Mouse (Mus musculus): ENCODE data around the gene Tcf12.

The Tcf12 gene

DNA sequence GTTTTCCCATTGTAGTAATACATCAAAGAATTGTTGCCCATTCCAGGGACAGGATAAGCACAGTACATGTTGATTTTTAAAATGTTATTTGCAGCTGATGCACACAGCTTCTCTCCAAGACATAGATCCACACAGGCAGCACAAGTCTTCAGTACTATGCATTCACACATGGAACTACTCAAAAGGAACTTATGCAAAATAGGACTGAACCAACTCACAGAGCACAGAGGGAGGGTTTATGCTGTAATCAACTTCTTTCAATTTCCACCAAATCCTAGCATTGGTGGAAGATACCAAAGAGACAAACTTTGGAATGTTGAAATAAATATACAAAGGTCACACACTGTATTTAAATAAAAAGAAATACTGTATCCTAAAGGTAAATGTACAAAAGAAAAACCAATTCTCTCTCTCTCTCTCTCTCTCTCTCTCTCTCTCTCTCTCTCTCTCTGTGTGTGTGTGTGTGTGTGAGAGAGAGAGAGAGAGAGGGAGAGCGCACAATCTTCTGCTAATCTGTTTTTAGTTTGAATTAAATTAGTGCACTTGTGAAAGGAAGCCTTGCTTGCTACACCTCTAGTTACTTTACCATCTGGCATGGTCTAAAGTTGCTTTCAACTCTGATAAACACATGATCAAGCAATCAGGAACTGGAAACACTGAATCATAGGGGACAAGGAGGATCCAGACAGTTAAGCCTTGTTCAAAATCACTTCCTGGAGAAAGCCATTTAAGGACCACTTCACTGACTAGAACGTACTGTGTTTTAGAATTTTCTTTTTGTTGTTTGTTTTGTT is 215.5 kb downstream of the Tcf12 start:
- DNase-seq, result no peak

DNA sequence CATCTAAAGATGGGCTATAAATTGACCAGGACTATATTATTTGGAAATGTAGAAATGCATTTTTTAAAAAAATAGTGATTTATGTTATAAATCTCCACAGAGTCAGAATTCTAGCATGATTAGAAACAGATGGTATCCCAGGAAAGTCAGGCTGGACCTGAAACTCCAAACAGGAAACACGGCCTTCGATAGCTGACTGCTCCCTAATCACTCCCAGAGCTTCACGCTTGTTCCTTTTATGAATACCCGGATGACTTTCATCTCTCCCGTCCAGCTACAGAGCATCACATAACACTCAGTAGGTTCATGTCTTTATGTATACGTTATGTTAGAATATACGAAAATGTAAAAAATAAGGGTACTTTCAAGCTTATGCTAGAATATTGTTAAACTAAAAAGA is 216.4 kb downstream of the Tcf12 start:
- no peak for DNase-seq

DNA sequence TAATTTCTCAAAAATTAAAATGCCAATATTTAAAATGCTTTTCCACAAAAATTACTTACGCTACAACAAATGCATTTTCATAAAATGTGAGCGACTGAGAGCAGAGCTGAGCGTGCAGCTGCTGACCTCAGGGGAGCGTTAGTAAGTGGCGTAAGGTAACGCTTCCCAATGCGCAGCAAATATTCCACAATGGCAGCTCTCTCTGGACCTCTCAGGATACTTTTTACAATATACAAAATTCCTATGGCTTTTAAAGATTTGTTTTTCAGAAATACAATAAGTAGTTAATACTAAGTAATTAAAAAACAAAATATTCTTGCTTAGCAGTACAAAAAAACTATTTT is 216.8 kb downstream of the Tcf12 start:
- no peak for DNase-seq

DNA sequence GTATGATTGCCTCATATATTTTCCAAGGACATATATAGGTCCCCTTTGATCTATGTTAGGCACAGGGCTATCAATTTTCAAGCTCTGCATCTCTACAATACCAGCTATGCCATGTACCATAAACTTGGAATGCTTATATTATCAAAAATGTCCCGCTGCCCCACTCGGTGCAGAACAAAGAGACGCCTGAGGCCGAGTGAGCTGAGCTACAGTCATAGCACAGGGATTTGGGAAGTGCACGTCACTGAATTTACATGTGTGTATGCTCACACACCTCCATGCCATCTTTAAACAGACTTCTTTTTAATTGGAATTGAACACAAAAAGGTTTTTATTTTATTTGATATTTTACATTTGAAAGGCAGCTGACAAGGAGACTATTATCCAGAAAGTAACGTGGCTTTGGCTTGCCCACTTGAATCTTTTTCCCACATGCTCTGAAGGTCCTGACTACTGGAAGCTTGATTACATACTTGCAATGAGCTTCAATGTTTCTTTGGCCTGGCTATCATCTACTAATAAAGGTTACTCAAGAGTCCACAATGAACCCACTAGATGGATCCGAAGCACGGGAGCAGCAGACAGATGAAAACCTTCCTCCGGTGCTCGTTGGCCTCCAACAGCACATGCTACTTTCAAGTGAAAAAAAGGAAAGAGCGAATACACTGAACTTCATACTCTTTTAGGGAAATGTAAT is 217.3 kb downstream of the Tcf12 start:
- no peak for DNase-seq

DNA sequence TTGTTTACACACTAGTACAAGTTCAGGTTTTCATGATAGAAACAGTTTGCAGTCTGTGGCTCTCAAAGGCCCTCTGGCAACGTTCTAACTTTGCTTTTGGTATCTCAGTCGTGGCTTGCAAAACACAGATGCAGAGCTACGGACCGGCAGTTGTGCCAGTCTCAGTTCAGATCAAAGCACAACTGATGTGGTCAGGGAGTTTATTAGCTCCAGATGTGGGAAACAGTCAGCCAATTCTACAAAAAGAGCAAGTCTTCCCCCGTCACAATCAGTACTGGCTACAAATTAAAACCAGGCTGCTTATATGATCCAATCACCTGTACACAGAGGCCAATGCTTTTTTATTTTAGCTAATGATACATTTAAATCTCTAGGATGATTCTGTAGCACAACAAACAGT is 223.2 kb downstream of the Tcf12 start:
- no peak for DNase-seq

DNA sequence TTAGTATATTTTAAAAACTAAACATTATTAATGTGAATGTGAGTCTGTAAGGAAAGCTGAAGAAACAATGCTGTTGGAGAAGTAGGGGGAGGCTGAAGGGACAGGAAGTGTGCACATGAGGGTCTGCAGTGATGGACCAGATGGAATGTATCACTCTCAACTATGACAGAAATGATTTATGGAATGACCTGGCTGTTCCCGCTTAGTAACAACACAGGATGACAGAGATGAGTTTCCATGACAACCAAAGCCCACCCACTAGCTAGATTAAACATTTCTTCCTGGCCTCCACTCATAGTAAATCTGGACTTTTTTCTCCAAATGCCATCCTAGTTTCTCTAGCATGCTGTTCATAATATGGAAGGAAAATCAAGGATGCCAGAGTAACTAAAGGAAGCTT is 231.0 kb downstream of the Tcf12 start:
- DNase-seq, result no peak

DNA sequence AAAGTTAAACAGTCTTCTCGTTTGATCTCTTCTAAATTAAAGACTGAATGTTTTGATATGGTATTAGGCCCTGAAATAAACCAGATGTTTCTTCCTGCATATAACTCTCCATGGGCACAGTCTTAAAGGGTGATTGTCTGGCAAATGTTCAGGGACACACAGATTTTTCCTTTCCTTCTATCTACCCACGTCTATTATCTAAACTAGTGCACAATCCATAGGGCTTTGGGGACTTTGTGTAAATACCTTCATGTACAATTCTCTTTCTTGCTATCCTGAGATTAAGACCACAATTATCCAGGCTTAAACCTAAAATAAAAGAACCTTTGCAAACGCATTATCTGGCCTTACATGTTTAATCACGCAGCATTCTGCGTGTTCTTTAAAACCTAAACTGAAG is 231.7 kb downstream of the Tcf12 start:
- no peak for DNase-seq

DNA sequence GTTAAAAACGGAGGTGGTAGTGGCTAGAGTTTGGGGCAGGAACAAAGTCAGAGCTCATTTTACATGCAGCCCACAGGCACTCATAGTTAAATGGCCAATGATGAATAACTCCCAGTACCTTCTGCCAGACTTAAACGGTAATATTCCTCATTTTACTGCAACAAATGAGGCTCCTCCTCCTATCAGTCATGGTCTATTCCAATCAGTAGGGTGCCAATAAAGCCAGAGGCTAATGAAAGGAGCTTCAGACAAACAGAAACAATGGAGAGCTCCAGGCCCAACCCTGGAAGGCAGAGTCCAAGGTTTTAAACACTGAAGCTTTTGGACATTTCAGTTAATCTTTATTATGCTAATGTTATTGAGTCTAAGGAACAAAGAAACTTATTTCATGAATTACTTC is 232.3 kb downstream of the Tcf12 start:
- no peak for DNase-seq

DNA sequence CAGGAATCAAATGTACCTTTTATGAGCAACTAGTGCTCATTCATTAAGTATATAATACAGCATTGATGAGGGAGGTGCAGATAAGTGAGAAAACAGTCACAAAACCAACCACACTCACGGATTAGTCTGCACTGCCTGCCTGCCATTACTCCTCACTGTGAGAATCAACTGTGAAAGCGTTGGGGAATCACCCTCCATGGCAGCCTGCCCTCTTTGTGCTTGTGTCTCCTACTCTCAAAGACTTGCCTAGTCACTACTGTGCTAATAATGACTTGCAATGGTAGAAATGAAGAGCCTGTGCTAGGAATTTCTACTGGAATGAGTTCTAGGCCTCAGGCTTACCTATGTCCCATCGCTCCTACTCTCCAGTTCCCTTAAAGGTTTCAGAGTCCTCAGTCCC is 233.8 kb downstream of the Tcf12 start:
- no peak for DNase-seq

DNA sequence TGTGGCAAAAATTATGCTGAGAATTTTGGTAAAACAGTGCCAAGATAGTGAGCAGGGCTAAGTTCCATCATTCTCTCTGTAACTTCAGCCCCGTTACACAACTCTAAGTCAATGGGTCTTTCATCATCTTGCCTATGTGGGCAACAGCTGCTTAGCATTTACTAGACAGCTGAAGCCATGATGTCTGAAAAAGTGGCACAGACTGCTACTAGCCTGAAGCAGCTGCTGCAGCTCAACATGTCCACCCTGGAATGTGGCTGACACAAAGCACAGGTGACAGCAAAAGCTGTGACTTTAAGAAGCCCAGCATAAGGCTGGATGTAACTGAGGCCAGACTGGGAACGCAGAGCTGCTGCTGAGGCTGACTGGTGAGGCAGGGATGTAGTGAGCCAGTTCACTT is 236.9 kb downstream of the Tcf12 start:
- DNase-seq, result no peak

DNA sequence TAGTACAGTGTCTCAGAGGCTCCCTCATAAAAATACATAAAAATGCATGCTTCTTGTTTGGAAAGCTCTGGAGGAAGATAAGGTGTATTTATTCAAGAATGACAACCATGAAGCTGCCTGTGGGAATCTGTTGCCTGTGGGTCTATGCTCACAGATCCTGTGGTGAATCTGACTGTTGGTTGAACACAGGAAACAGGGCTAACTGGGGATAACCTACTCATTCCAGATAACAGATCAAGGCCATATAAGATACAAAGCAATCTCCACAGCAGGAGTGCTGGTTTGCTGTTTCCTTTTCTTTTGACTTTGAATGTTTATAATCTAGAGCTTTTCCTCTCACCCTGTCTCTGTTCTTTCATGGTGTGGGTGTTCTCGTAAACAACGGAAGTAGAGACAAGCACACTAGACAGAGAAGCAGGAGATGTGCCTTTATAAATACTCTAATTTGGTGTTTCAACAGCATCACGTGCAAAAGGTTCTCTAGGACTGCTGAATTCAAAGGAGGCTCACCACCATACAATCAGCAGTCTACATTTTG is 237.6 kb downstream of the Tcf12 start:
- no peak for DNase-seq

DNA sequence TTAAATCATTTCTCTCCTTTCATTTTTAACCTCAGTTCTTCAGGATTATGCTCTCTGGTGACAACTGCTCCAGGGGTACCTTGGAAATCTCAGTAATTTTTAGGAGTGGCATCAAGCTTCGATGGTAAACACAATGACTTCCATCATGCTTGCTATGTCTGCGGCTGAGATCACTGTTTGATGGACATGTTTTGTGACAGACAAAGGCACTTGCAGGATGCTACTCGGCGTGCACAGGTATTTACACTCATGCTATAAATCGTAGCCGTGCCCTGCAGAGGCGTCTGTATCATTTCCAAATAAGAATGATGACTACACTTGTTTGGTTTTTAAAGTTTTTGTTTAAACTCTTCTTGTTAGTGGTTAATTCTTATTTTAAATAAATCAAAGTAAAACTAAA is 248.3 kb downstream of the Tcf12 start:
- no peak for DNase-seq

DNA sequence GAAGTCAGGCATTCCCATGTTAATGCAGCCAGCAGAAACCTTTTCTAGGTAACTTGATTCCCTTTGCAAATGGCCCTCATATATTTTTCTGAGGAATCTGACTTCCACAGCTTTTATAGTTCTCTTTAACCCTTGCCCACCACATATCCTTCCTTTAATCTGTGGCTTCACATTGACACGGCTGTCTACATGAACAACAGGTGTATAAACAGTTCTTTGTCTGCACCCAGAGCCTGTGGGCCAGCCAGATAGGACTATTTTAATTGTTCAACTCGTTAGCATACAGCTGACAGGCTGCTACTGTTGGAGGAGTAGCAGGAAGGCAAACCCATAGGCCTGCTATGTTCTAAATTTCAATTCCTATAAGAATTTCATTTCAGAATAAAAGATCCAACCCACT is 250.0 kb downstream of the Tcf12 start:
- DNase-seq, result no peak

DNA sequence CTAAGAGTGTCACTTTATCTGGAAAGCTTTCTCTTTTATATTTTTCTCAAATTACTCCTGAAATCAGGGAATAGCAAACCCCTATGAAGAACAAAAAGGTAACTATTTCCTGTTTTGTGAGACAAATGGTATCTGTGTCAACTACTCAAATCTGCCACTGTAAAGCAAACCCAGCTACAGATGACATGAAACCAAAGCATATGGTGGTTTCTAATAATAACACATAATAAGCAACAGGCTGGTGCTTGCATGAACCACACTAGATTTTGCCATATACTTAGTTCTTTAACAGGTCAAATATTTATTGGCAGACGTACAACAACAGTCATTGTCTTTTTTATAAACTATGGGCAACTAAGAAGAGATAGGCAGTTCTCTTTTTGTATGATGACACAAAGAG is 253.7 kb downstream of the Tcf12 start:
- DNase-seq, result no peak

DNA sequence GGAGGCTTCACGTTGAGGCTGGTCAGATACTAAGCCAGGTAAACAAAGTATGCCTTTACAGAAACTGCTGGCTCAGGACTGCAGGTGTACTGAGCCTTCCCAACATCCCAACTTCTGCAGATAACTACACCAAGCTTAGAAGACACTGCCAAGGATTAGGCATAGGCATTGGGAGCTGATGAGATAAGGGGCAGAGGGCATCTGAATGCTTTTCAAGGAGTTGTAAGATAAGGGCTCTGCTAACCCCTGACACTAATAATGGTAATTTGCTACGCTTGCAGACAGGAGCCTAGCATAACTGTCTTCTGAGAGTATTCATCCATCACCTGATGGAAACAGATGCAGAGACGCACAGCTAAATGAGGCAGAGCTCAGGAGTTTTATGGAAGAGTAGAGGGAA is 257.8 kb downstream of the Tcf12 start:
- DNase-seq, result no peak

DNA sequence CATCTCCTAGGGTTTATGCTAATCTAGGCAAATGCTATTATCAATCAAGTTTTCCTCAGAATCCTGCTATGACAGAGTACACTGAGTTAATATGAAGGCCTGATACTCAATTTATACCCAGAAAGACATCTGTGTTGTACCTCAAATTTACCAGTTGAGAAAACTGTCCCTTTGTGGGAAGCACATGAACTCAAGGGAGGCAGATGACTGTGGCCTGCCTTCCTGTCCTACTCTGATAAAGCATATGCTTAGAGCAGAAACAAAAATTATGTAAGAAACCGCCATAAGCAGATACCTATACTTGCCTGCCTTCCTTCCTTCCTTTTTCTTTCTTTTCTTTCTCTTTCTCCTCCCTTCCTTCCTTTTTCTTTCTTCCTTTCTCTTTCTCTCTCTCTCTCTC is 261.4 kb downstream of the Tcf12 start:
- no peak for DNase-seq

DNA sequence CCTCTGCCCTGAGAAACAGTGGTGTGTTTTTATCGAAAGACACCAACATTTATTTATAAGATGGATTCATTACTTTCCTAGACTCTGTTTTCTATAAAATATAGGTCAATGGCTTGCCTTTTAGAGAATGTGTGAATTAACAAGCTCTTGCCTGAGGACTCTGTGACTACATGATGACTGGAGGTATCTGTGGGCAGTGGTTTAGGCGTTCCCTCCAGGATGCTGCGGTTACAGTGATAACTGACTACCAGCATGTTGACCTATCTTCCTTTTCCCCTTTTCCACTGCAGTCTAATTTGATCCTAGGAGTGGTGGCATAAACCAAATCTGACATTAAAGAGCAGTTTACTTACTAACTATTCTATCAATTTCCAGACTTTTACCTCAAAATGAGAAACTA is 263.3 kb downstream of the Tcf12 start:
- DNase-seq, result no peak

DNA sequence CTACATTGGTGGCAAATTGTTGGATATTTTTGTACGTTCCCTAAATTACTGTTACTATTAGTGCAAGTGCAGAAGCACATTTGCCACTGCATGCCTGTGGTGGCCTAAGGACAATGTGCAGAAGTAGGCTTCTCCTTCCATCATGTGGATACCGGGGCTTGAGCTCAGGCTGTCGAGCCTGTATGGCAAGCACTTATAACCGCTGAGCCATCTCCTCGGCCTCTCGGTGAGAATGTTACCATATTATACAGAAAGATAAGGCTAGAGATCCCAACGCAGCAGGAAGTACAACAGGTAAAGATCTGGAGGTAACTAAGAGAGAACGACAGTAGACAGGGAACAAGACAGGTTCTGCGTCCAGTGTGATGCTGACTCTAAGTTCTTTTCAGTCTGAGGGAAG is 263.8 kb downstream of the Tcf12 start:
- DNase-seq, result no peak

DNA sequence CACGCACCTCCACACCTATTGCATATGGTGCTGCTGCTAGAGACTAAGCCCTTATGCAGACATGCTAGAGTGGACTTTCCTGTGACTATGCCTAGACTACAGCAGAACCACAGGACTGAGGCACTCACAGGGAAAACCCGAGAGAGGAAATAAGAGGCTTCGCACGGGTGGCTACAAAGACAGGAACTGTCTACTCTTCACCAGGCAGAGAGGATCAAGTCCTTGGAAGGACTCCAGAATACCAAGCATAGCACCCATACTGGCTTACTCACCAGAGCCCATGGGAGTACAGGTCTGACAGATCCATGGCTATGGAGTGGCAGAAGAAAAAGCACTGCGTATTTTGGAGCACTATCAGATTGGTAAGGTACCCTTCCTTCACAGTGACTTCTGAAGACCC is 269.8 kb downstream of the Tcf12 start:
- no peak for DNase-seq

DNA sequence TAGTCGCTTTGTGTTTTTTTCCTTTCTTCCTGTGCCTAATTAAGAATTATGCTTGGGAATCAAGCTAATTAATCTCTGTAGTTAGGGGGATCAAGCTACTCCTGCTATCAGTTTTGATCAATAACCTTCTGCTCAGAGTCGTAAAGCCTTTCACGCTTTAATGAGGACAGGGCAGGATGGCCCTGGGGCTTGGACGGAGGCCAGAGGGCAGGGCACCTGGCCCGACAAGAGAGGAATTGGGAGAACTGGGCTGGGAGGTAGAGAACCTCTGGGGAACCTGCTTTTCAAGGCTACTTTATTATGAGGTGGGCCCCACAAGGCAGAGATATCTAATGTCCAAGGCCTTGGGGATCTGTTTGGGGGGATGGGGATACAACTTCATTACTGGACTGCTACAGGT is 274.3 kb downstream of the Tcf12 start:
- no peak for DNase-seq

DNA sequence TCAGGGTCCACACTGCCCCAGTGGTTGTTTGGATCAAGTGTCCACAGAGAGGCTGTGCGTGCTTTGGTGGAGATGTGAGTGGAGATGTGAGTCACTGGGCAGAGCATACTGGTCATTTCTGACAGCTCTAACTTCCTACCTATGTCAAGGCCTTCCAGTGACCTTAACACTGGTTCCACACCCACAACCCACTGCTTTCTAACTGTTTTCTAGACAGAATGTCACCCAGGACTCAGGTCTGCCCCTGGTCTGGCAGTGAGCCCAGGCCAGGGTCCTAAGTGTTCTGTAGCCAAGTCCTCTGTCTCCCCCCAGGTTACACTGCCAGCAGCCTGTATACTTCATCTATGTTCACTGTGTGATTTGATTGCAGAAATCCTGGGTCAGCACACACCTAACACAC is 275.3 kb downstream of the Tcf12 start:
- DNase-seq, result no peak

DNA sequence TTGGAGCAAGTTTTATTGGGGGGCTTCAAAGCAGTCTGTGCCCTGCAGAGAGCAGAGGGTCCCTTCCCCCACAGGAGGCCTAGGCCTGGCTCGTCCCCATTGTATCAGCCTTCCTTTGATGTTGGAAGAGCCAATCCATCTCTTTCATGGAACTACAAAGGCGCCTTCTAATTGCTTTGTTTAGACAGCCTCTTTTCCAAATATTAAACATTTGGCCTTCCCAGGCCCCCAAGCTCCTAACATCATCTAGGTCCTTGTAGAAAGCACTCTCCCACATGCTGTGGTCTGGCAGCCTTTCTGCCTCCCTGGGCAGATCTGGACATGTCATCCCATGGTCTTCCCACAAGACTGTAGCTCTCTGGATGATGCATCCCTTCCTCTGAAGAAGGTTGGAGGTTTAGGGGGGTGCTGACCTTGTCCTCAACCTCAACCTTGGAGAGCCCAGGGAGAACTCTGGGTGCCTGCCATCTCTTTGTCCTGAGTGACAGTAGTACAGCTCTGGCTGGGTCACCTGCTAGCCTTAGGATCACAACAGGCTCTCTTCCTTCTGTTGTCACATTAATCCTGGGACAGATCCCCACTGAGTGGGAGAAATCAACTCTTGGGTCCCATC is 276.4 kb downstream of the Tcf12 start:
- no peak for DNase-seq

DNA sequence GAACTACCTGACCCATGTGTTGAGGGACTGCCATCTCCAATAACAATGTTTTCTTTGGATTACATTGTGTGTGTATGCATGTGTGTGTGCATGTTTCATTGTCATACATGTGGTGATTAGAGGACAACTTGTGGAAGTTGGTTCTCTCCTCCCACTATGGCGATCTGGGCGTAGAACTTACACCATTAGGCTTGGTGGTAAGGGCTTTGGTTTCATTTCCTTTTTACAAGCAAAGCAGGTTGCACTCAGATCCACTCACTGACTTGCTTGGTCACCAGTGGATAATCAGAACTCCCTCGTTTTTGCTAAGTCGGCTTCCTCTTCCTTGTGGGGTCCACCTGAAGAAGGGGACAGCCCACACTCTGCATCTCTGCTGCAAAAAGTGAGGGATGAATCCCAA is 277.0 kb downstream of the Tcf12 start:
- no peak for DNase-seq
